Mouse (Mus musculus): ENCODE results near the gene Rspo4.
A peak's percentile ranks its signal among the peaks of the same experiment; 100 is the strongest.

The Rspo4 gene

DNA sequence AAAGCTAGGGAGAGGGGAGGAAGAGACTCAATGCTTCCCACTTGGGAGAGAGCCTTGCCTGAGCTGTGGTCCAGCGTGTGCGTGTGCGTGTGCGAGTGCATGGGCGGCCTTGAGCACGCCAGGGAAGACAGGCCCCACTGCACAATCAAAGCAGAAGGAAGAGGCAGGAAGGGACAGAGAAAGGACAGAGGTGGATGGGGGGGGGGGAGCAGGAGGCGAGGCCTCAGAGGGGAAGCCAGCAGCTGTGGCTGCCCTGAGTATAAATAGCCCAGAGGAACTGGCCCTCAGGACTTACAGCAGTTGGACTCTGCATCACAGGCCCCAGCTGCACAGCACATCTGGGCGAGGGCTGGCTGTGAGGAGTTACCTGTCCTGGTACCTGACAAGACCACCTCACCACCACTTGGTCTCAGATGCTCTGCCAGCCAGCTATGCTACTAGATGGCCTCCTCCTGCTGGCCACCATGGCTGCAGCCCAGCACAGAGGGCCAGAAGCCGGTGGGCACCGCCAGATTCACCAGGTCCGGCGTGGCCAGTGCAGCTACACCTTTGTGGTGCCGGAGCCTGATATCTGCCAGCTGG lies 68.3 kb downstream of the Rspo4 start, which contains the start of gene Angpt4:
Gene Angpt4 (plus strand): TSS at position 292 of the 582 bp plus-strand sequence.
- DNase-seq (ENCODE audit: low read depth, low spot score) = no peak

DNA sequence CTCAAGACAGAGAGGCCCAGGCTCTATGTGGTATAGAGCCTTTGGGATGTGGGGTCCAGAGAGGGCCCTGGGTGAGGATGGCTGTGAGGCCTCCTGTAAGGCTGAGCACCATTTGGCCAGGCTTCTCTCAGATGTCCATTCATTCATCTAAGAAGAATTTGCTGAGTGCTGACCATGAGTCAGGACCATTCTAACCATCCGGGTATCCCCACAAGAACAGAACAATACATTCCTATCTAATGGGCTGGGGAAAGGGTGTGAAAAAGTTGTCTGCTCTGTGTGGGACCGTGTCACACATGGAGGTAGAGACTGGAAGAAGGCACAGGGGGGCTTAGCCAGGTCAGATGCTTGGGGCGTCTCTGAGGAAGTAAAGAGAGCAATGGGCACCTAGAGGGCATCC lies 69.0 kb downstream of the Rspo4 start:
- no peak for DNase-seq (ENCODE audit: low read depth, low spot score)

DNA sequence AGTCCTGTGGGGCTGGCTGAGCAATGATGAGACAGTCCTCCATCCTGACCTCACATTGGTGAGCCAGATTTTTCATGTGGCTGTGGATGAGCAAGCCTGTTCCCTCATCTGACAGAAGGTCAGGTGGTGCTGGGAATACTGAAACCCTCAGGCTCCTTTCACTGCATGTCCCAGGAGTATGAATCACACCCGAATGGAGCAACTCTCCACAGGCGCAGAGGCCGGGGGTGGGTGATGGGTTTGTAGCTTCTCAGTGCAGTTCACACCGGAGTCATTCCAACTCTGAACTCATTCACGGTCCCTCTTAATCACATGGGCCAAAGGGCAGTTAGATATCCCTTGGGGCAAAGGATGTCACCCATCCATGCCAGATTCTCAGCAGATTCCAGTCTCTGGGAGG lies 71.4 kb downstream of the Rspo4 start:
- no peak for DNase-seq (ENCODE audit: low read depth, low spot score)

DNA sequence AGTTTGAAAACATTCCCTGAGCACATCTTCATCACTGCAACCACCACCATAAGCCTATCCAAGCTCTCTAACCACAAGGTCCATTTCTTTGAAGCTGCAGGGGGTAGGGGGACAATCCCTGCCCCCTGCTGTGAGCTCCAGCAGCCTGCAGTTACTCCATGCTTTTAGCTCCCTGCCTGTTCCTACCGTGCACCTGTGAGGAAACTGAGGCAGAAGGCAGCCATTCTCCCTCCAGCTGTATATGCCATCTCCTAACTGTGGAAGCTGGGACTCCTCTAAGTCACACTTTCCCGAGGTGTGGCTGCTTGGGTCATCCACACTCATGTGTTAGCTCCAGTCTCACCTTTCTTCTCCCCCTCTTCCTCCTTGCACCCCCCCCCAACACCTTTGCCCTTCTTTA lies 72.4 kb downstream of the Rspo4 start:
- DNase-seq (ENCODE audit: low read depth, low spot score) = no peak

DNA sequence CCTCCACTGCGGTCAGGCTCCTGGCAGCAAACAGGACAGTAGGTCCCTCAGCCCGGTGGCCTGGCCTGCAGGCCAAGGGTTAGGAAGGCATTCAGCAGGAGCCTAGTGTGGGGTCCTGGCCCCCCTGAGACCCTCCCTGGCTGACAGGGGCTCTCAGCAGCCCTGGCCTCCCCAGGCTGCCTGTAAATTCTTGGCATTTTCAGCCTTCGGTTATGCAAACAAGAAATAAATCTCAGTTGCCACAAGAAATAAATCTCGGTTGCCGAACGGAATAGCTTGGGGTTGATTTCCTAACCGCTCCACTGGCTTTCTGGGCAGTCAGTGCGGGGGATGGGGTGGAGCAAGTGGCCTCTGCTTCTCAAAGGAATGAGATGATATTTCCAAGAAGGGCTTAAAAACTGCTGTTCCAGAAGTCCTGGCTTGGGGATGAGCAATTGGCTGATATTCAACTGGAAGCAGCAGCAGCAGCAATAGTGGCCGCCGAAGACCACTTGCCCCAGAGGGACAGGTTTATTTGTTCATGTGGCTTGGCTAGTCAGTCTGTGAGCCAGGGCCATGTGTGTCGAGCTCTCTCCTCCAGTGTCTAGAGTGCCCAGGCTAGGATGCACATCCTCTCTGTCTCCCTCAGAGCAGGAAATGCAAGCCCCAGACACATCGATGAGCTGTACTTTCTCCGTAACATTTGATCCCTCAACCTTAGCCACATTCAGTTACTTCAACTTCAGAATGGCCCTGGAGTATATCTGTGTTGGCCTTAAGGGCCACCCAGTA lies 73.5 kb downstream of the Rspo4 start:
- DNase-seq (ENCODE audit: low read depth, low spot score) = peak; percentile 44

DNA sequence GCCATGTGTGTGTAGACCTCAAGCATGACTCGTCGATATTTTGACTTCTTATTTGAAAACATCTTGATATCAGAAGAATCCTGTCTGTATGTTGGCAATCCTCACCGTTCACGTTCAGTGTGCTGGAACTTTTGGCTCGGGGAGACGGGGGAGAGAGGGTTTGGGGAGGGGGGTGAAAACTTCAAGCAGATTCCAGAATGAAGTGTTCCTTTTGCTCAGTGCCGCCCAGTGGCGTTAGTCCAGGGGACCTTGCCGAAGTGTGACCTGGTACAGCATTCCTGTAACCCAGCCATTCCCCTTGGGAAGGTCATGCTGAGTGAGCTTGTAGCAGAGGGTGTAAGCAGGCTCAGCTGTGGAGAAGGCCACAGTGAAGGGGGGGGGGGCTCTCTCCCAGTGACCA lies 76.4 kb downstream of the Rspo4 start:
- no peak for DNase-seq (ENCODE audit: low read depth, low spot score)

DNA sequence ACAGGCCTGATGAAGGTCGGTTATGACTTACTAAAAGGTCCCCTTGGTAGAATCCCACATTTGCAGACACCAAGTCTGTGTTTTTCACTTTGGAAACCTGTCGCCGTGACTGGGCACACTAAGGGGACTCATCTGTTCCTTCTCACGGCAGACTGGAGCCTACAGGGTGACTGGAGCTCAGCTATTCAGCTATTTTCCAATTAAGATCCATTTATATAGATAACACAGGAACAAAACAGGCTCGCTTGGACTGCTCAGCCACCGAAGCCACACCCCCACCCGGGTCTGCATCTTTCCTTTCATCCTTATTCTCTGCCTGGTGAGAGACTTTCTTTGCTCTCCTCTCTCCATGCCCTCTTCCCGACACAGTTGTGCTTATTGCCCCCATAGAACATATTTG lies 78.3 kb downstream of the Rspo4 start:
- DNase-seq (ENCODE audit: low read depth, low spot score) = no peak

DNA sequence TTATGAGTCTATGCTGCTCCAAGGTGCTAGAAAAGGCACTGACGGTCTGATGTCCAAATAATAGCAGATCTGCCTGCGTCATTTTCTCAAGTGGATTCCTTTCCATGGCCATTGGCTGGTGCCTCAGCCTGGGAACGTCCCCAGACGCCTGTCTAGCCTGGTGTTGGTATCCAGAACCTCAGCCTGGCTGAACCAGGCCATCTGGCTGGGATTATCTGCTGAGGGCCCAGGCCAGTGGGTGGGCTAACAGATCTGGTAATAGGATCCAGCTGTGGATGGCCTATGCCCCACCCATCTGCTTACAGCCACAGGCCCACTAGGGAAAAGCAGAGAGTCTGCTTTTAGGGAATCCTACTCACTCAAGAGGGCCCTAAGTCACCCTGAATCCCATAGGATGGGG lies 78.9 kb downstream of the Rspo4 start:
- DNase-seq (ENCODE audit: low read depth, low spot score) = peak; percentile 68

All from forelimb bud, embryonic 11.5 days (tissue).